Mouse (Mus musculus) heart, postnatal 0 days (tissue): ENCODE data around the gene Gm11549. TPM values are rescaled to one million over a fixed set of nuclear protein-coding genes. Genes with fewer than 3 reads are reported as not detected.
A peak's percentile ranks its signal among the peaks of the same experiment; 100 is the strongest.

Experiments
- ATAC-seq: fragments of 200-750 bp; cut with Nextera tagmentation; 2 replicates; pipeline ENCODE4 v1.8.0; 2017; ENCODE audit warnings: low read depth, moderate number of reproducible peaks, moderate library complexity; ENCODE audit not compliant: insufficient read depth
- DNase-seq: peaks from one replicate; pipeline ENCODE4 v3.0.0-alpha.2; 2016; ENCODE audit warnings: low spot score
- H3K27ac ChIP-seq: fragments of 300-500 bp; sonication (generic); 2 replicates; pipeline ENCODE4 v1.5.1; 2014; ENCODE audit warnings: low read depth, mild to moderate bottlenecking
- H3K27me3 ChIP-seq: fragments of 300-500 bp; sonication (generic); 2 replicates; pipeline ENCODE4 v1.6.1; 2014; ENCODE audit warnings: low read length, mixed read lengths; ENCODE audit not compliant: control insufficient read depth, insufficient read depth
- H3K36me3 ChIP-seq: fragments of 300-500 bp; sonication (generic); replicated peaks from 2 replicates; pipeline ENCODE4 v1.6.1; 2014; ENCODE audit warnings: low read length, mixed read lengths; ENCODE audit not compliant: control insufficient read depth, insufficient read depth
- H3K4me1 ChIP-seq: fragments of 300-500 bp; sonication (generic); 2 replicates; pipeline ENCODE4 v1.6.1; 2014; ENCODE audit warnings: antibody characterized with exemption; ENCODE audit not compliant: control insufficient read depth, insufficient read depth
- H3K4me2 ChIP-seq: fragments of 300-500 bp; sonication (generic); 2 replicates; pipeline ENCODE4 v1.6.1; 2014; ENCODE audit warnings: low read depth, mild to moderate bottlenecking, low read length, moderate library complexity
- H3K4me3 ChIP-seq: fragments of 300-500 bp; sonication (generic); 2 replicates; pipeline ENCODE4 v1.5.1; 2014; ENCODE audit warnings: low read depth, low read length
- H3K9ac ChIP-seq: fragments of 300-500 bp; sonication (generic); replicated peaks from 2 replicates; pipeline ENCODE4 v1.6.1; 2014; ENCODE audit warnings: low read depth, low read length, mixed read lengths
- H3K9me3 ChIP-seq: fragments of 300-500 bp; sonication (generic); replicated peaks from 2 replicates; pipeline ENCODE4 v1.6.1; 2016; ENCODE audit warnings: low read length; ENCODE audit not compliant: control insufficient read depth
- CTCF ChIP-seq: IDR thresholded peaks from 2 replicates; pipeline ENCODE4 v1.5.1; 2016; ENCODE audit warnings: antibody characterized with exemption, control low read depth, low read depth
- EP300 ChIP-seq: IDR thresholded peaks from 2 replicates; pipeline ENCODE4 v1.6.1; 2016; ENCODE audit warnings: antibody characterized with exemption, low read depth
- WGBS: fragments of 180-500 bp; shearing (Covaris S2); extraction: QIAGEN DNeasy Blood & Tissue Kit; methylation state at CpG from one replicate; pipeline ENCODE4 v1.1.7; 2014; 5-methylcytosine and 5-hydroxymethylcytosine counted together
- polyA plus RNA-seq: library from polyadenylated mRNA; unstranded; fragments of >200 nt; fragmentation: Nextera tagmentation; extraction: Ambion mirVana; gene quantifications from 2 replicates; pipeline ENCODE4 v1.2.1, GENCODE M21; 2015
- total RNA-seq: library from RNA; depleted of rRNA; stranded (reverse); fragments of >200 nt; gene quantifications from 2 replicates; pipeline ENCODE4 v1.2.3, GENCODE M21; 2014; ENCODE audit warnings: low replicate concordance

The Gm11549 gene
- total and polyA plus RNA-seq, 2 experiments from 2014 or later = 0.26 TPM; not detected in 1

DNA sequence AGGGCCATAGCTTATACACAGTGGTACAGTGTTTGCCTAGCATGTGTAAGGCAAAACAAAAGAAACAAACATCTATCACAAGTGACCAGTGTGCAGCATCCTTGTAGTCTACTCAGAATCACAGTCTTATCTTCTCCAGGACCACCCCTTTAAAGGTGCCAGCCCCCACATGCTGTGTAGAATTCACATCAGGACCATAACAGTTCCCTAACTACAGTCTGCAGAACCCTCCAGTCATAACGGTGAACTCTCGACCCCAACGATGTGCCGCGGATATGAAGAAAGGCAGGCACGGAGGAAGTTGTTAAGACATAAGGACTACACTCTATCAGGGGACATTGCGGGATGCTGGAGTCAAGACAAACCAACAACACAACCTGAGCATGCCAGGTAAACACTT is 22.2 kb downstream of the Gm11549 start:
- Histone ChIP-seq H3K36me3 (no peaks in the 10 kb centered on the region), H3K9me3 (no peaks in the 10 kb centered on the region), H3K27ac (no peak overlapping the region), H3K4me1 (no peaks in the 10 kb centered on the region), H3K4me2 (no peak overlapping the region), H3K27me3 (0 out of 2 replicates have a peak, but pooled peaks cover 5% of the 10 kb centered on the region), H3K4me3 (no peak overlapping the region), H3K9ac (no peak overlapping the region)
- 89% methylated on average over 7 of the region's 7 CpGs for WGBS
- TF ChIP-seq CTCF (no peak), EP300 (no peak)
- ATAC-seq = no peak
- no peak for DNase-seq

DNA sequence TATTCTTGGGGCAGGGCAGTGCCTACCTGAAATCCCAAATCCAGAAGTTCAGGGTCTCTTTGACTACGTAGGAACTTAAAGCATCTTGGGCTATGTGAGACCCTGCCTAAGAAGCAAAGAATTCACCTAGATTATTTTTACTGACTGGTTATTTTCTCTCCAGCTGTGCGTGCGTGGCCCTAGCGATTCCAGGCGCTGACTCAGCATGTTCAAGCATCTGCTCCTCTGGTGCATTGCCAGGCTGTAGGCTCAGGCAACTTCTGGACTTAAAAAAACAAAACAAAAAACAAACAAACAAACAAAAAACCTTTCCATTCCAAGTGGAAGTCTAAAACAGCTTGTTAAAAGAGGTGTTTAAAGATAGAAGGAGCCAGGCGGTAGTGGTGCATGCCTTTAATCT is 23.4 kb downstream of the Gm11549 start:
- H3K36me3 ChIP-seq = no peaks in the 10 kb centered on the region
- no peak overlapping the region for H3K27ac ChIP-seq
- 0 out of 2 replicates have a peak, but pooled peaks cover 5% of the 10 kb centered on the region for H3K27me3 ChIP-seq
- no peak for ATAC-seq
- DNase-seq = no peak
- no peak for TF ChIP-seq EP300
- no peak for TF ChIP-seq CTCF
- no peaks in the 10 kb centered on the region for H3K9me3 ChIP-seq
- no peak overlapping the region for H3K4me3 ChIP-seq
- H3K4me2 ChIP-seq = no peak overlapping the region
- H3K9ac ChIP-seq = no peak overlapping the region
- WGBS = 83% methylated on average over 6 of the region's 6 CpGs
- H3K4me1 ChIP-seq = no peaks in the 10 kb centered on the region

- ATAC-seq (peak; percentile 66; the same call in 1 of the 2 replicates), DNase-seq (peak; percentile 82)
- Histone ChIP-seq H3K4me3 (no peak overlapping the region), H3K27ac (no peak overlapping the region), H3K27me3 (0 out of 2 replicates have a peak, but pooled peaks cover 5% of the 10 kb centered on the region), H3K4me1 (no peaks in the 10 kb centered on the region), H3K36me3 (no peaks in the 10 kb centered on the region), H3K9me3 (no peaks in the 10 kb centered on the region), H3K4me2 (0 out of 2 replicates have a peak overlapping the region, but pooled peaks have one; percentile 27), H3K9ac (no peak overlapping the region)
- TF ChIP-seq CTCF = peak; percentile 81
- no peak for TF ChIP-seq EP300
- WGBS = 14% methylated on average over 14 of the region's 14 CpGs
These were observed 24.9 kb downstream of the Gm11549 start for GRCm38 (mm10) chr3:36496746-36497145.

DNA sequence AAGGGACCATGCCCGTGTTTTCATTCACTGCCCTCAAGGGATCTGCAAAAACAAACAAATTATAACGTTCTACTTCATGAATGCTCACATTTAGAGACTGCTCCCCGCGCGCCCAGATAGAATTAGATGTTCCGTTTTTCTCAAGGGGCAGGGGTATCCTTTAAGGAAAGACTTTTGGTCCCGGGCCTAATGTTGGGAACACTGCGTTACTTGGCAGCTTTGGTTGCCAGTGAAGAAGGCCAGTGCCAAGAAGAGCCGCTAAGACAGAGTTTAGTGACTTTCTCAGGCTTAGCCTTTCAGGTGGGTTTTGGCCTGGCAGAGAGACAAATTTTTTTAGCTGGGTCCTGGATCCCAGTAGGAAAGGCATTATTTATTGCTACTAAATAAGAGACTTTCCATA is 25.3 kb downstream of the Gm11549 start:
- Histone ChIP-seq H3K4me2 (0 out of 2 replicates have a peak overlapping the region, but pooled peaks have one; percentile 27), H3K9ac (no peak overlapping the region)

DNA sequence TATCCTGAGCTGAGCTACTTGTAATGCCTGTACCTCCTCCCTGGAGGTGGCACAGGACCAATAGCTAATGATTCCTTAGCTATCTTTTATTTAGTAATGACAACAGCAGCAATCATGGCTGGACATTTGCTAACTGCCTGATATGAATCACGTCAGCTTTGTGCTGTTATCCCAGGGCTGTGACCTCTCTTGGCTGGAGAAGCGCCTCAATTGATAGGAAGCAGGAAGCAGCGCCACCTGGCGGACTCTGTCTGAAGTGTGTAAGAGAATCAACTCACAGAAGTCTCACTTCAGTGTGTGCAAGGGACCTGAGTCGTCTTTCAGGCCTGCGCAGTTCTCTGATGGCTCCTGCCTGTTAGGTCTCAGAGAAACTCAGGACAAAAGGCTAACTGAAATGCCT is 26.2 kb downstream of the Gm11549 start:
- Histone ChIP-seq H3K4me3 (peak overlapping the region; percentile 20), H3K9ac (no peak overlapping the region), H3K36me3 (no peaks in the 10 kb centered on the region), H3K4me1 (no peaks in the 10 kb centered on the region), H3K9me3 (no peaks in the 10 kb centered on the region), H3K4me2 (peak overlapping the region; percentile 30), H3K27me3 (0 out of 2 replicates have a peak, but pooled peaks cover 5% of the 10 kb centered on the region), H3K27ac (no peak overlapping the region)
- 7% methylated on average over 6 of the region's 6 CpGs for WGBS
- DNase-seq = peak; percentile 68
- TF ChIP-seq EP300 (no peak), CTCF (peak; percentile 94)
- peak; percentile 72 for ATAC-seq

More for the DNA sequence above, 25.3 kb downstream of the Gm11549 start:
- 0 out of 2 replicates have a peak, but pooled peaks cover 5% of the 10 kb centered on the region for H3K27me3 ChIP-seq
- DNase-seq = no peak
- H3K4me1 ChIP-seq = no peaks in the 10 kb centered on the region
- H3K4me3 ChIP-seq = no peak overlapping the region
- no peaks in the 10 kb centered on the region for H3K36me3 ChIP-seq
- 83% methylated on average over 9 of the region's 9 CpGs for WGBS
- ATAC-seq = no peak
- H3K27ac ChIP-seq = no peak overlapping the region
- H3K9me3 ChIP-seq = no peaks in the 10 kb centered on the region
- TF ChIP-seq EP300 (no peak), CTCF (no peak)

GRCm38 (mm10) chr3:36494613-36495012 is 27.0 kb downstream of the Gm11549 start:
- ATAC-seq (no peak), DNase-seq (no peak)
- no peaks in the 10 kb centered on the region for H3K36me3 ChIP-seq
- WGBS = 74% methylated on average over 2 of the region's 2 CpGs
- no peaks in the 10 kb centered on the region for H3K4me1 ChIP-seq
- TF ChIP-seq EP300 = no peak
- no peak for TF ChIP-seq CTCF
- H3K4me3 ChIP-seq = no peak overlapping the region
- H3K9me3 ChIP-seq = no peaks in the 10 kb centered on the region
- H3K27me3 ChIP-seq = 0 out of 2 replicates have a peak, but pooled peaks cover 5% of the 10 kb centered on the region
- H3K4me2 ChIP-seq = no peak overlapping the region
- H3K27ac ChIP-seq = no peak overlapping the region
- no peak overlapping the region for H3K9ac ChIP-seq
